Mouse (Mus musculus) layer of hippocampus, postnatal 25 days (tissue): ENCODE measurements around the gene Hist1h4m. TPM values are rescaled to one million over a fixed set of nuclear protein-coding genes. Genes with fewer than 3 reads are reported as not detected.

Experiments used
- microRNA-seq, 2 experiments: library from miRNA; unstranded; fragments of <30 nt; microRNA quantifications; one replicate each; pipeline ENCODE4 v1.2.0; 2021
- total RNA-seq, 2 experiments: library from RNA; stranded (reverse); gene quantifications; 2 replicates each; pipeline ENCODE4 v1.2.3; 2021

Hist1h4m gene
- total RNA-seq, 2 experiments from 2014 or later, result 199 to 299 TPM

Small RNA genes lying within 50 kb of the gene (microRNA-seq; reads per million reads assigned to microRNA genes)
- gene Gm19658, result 0 reads per million in 2 experiments
- gene Gm44346, result 0 reads per million in 2 experiments
- gene Gm44466, result 0 reads per million in 2 experiments

Other genes starting within 250 kb of the Hist1h4m start
- gene Olfr1364, start 230.0 kb upstream of the Hist1h4m start, total RNA-seq, result not detected
- gene Olfr1362, start 197.7 kb upstream of the Hist1h4m start, total RNA-seq, result not detected
- gene Olfr11, start 169.2 kb upstream of the Hist1h4m start, total RNA-seq, result not detected
- not detected for gene Olfr1361, start 148.4 kb upstream of the Hist1h4m start, total RNA-seq
- gene Olfr1360, start 134.3 kb upstream of the Hist1h4m start, total RNA-seq, result not detected
- not detected for gene Olfr1359, start 113.6 kb upstream of the Hist1h4m start, total RNA-seq
- gene Hist1h2bl, start 95.6 kb upstream of the Hist1h4m start, total RNA-seq, result 10 to 100 TPM; 32.0 to 37.1 TPM
- 10 to 100 TPM; 25.2 to 27.6 TPM for gene Hist1h2ai, start 95.3 kb upstream of the Hist1h4m start, total RNA-seq
- gene Hist1h3h, start 94.1 kb upstream of the Hist1h4m start, total RNA-seq, result 10 to 100 TPM; 51.7 to 65.0 TPM
- 1 to 10 TPM; 6.5 to 8.1 TPM for gene Hist1h2bm, start 89.7 kb upstream of the Hist1h4m start, total RNA-seq
- gene Hist1h4j, start 76.7 kb upstream of the Hist1h4m start, total RNA-seq, result 10 to 100 TPM; 17.6 to 19.5 TPM
- 100 to 1,000 TPM; 272 to 320 TPM for gene Hist1h4k, start 61.2 kb upstream of the Hist1h4m start, total RNA-seq
- 10 to 100 TPM; 10.9 to 18.2 TPM for gene Hist1h2ak, start 57.9 kb upstream of the Hist1h4m start, total RNA-seq
- gene Hist1h2bn, start 57.6 kb upstream of the Hist1h4m start, total RNA-seq, result 10 to 100 TPM in 1 of 2 experiments, 1 to 10 TPM in 1; 8.6 to 12.1 TPM
- 1 to 10 TPM; 7.3 to 9.3 TPM for gene Hist1h1b, start 31.1 kb upstream of the Hist1h4m start, total RNA-seq
- 10 to 100 TPM; 58.3 to 73.7 TPM for gene Hist1h3i, start 28.4 kb upstream of the Hist1h4m start, total RNA-seq
- gene Hist1h2an, start 24.5 kb upstream of the Hist1h4m start, total RNA-seq, result 1 to 10 TPM; 1.9 to 3.0 TPM
- 10 to 100 TPM in 1 of 2 experiments, 1 to 10 TPM in 1; 5.0 to 13.2 TPM for gene Hist1h2bp, start 24.3 kb upstream of the Hist1h4m start, total RNA-seq
- gene Hist1h2bq, start 1.5 kb upstream of the Hist1h4m start, total RNA-seq, result 10 to 100 TPM; 42.6 to 56.9 TPM
- 10 to 100 TPM; 31.1 to 33.0 TPM for gene Hist1h2ao, start 1.3 kb upstream of the Hist1h4m start, total RNA-seq
- gene Hist1h4n, start 20.4 kb downstream of the Hist1h4m start, total RNA-seq, result 10 to 100 TPM; 21.0 to 38.5 TPM
- gene Hist1h2ap, start 21.8 kb downstream of the Hist1h4m start, total RNA-seq, result 10 to 100 TPM; 16.2 to 31.8 TPM
- 10 to 100 TPM; 42.1 to 57.8 TPM for gene Hist1h2br, start 22.0 kb downstream of the Hist1h4m start, total RNA-seq
- 1 to 10 TPM; 2.9 to 4.2 TPM for gene Zfp184, start 133.3 kb downstream of the Hist1h4m start, total RNA-seq
- gene Pom121l2, start 169.4 kb downstream of the Hist1h4m start, total RNA-seq, result not detected
- gene Prss16, start 198.0 kb downstream of the Hist1h4m start, total RNA-seq, result under 1 TPM; 0.42 to 0.57 TPM
- gene Hist1h2ah, start 223.8 kb downstream of the Hist1h4m start, total RNA-seq, result 10 to 100 TPM; 22.3 to 38.6 TPM
- gene Hist1h2bk, start 224.1 kb downstream of the Hist1h4m start, total RNA-seq, result 10 to 100 TPM; 15.7 to 30.9 TPM
- 10 to 100 TPM; 64.2 to 71.4 TPM for gene Hist1h4i, start 229.6 kb downstream of the Hist1h4m start, total RNA-seq
- 10 to 100 TPM in 1 of 2 experiments, 1 to 10 TPM in 1; 7.1 to 18.2 TPM for gene Hist1h2ag, start 231.2 kb downstream of the Hist1h4m start, total RNA-seq
- gene Hist1h2bj, start 231.5 kb downstream of the Hist1h4m start, total RNA-seq, result 10 to 100 TPM; 15.1 to 18.5 TPM